ENCODE assay signal across 17 mouse cellular contexts in the genomic region with DNA sequence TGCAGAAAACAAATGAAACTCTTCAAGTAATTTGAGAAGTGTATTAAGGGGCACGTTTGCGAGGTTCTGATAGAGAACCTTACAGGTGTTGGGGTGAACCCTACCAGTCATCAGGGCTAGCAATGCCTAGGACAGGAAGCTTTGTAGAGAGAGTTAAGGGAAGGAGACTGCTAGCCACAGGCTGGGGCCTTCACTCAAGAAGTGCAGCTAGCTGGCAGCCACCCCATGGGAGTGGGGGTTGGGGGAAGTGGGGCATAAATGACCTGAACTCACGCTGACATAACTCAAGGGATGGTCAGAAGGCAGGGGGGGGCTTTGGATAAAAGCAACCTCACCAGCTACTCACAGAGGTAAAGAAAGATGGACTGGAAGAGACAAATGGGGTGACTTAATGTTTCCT.
DNase-seq lines count a peak whose midpoint lies in the region; ATAC-seq and TF ChIP-seq lines count a peak whose summit lies in the region.
"Had no signal": no experiment of that assay in that cellular context is flagged by ENCODE, and none has a peak within 500 bp of the region (broad histone marks: within the 10 kb centered on the region; RNA-seq: fewer than 3 reads in every experiment).

No protein-coding gene starts in this region.

- DNase-seq in midbrain, embryonic 11.5 days (ENCODE audit: low spot score, missing footprints), result peak; percentile 57
- DNase-seq in midbrain, postnatal 0 days (ENCODE audit: low spot score), result no peak
- DNase-seq in liver, result peak; percentile 42
- DNase-seq in left cerebral cortex, adult 11 months (ENCODE audit: low spot score), result no peak
- DNase-seq in frontal cortex, postnatal 25 days (ENCODE audit: low spot score in 2 of 2), result no peak
- DNase-seq: cerebellum, postnatal 25 days; retina, postnatal 1 day; thymus, adult 2 months had no signal

- no peaks in the 10 kb centered on the region for H3K27me3 ChIP-seq in midbrain, embryonic 11.5 days (ENCODE audit: control insufficient read depth, insufficient read depth, low read length)
- H3K27me3 ChIP-seq in midbrain, postnatal 0 days (ENCODE audit: insufficient read depth, low read length), result no peaks in the 10 kb centered on the region
- H3K27me3 ChIP-seq in embryonic facial prominence, embryonic 12.5 days, result no peaks in the 10 kb centered on the region
- H3K27me3 ChIP-seq: forebrain, embryonic 12.5 days; heart, embryonic 15.5 days; hindbrain, embryonic 12.5 days; kidney, embryonic 15.5 days; limb, embryonic 12.5 days; lung, embryonic 15.5 days; midbrain, embryonic 15.5 days had no signal

- no peaks in the 10 kb centered on the region for H3K36me3 ChIP-seq in midbrain, embryonic 11.5 days (ENCODE audit: control insufficient read depth, insufficient read depth, low read length)
- no peaks in the 10 kb centered on the region for H3K36me3 ChIP-seq in midbrain, postnatal 0 days (ENCODE audit: insufficient read depth, low read length)
- no peaks in the 10 kb centered on the region for H3K36me3 ChIP-seq in embryonic facial prominence, embryonic 12.5 days
- H3K36me3 ChIP-seq: forebrain, embryonic 12.5 days; heart, embryonic 15.5 days; hindbrain, embryonic 12.5 days; kidney, embryonic 15.5 days; limb, embryonic 12.5 days; lung, embryonic 15.5 days; midbrain, embryonic 15.5 days had no signal

- no peaks in the 10 kb centered on the region for H3K9me3 ChIP-seq in midbrain, embryonic 11.5 days (ENCODE audit: control insufficient read depth, low read length)
- no peaks in the 10 kb centered on the region for H3K9me3 ChIP-seq in midbrain, postnatal 0 days (ENCODE audit: low read length)
- no peaks in the 10 kb centered on the region for H3K9me3 ChIP-seq in embryonic facial prominence, embryonic 12.5 days
- H3K9me3 ChIP-seq: forebrain, embryonic 12.5 days; heart, embryonic 15.5 days; hindbrain, embryonic 12.5 days; kidney, embryonic 15.5 days; limb, embryonic 12.5 days; lung, embryonic 15.5 days; midbrain, embryonic 15.5 days had no signal

- 79% methylated on average over 3 of the region's 3 CpGs for WGBS in midbrain, embryonic 11.5 days
- WGBS in midbrain, postnatal 0 days, result 85% methylated on average over 3 of the region's 3 CpGs
- WGBS in embryonic facial prominence, embryonic 12.5 days, result 71% methylated on average over 3 of the region's 3 CpGs

- no peak overlapping the region for H3K4me3 ChIP-seq in midbrain, embryonic 11.5 days (ENCODE audit: low read depth, low read length)
- H3K4me3 ChIP-seq in midbrain, postnatal 0 days (ENCODE audit: low read depth, low read length), result no peak overlapping the region
- H3K4me3 ChIP-seq in embryonic facial prominence, embryonic 12.5 days, result no peak overlapping the region
- H3K4me3 ChIP-seq: forebrain, embryonic 12.5 days; heart, embryonic 15.5 days; hindbrain, embryonic 12.5 days; kidney, embryonic 15.5 days; limb, embryonic 12.5 days; lung, embryonic 15.5 days; midbrain, embryonic 15.5 days had no signal

- H3K9ac ChIP-seq in midbrain, embryonic 11.5 days (ENCODE audit: low read length), result no peak overlapping the region
- H3K9ac ChIP-seq in midbrain, postnatal 0 days (replicated peaks; ENCODE audit: low read length, poor library complexity, severe bottlenecking), result no peak overlapping the region
- H3K9ac ChIP-seq in embryonic facial prominence, embryonic 12.5 days, result no peak overlapping the region
- H3K9ac ChIP-seq: forebrain, embryonic 12.5 days; heart, embryonic 15.5 days; hindbrain, embryonic 12.5 days; kidney, embryonic 15.5 days; limb, embryonic 12.5 days; lung, embryonic 15.5 days; midbrain, embryonic 15.5 days had no signal

- H3K27ac ChIP-seq in midbrain, embryonic 11.5 days (ENCODE audit: low read depth, low read length), result no peak overlapping the region
- no peak overlapping the region for H3K27ac ChIP-seq in midbrain, postnatal 0 days (ENCODE audit: low read depth, low read length)
- peak overlapping the region; percentile 72; the same call in 1 of the 2 replicates for H3K27ac ChIP-seq in embryonic facial prominence, embryonic 12.5 days
- H3K27ac ChIP-seq: forebrain, embryonic 12.5 days; heart, embryonic 15.5 days; hindbrain, embryonic 12.5 days; kidney, embryonic 15.5 days; limb, embryonic 12.5 days; lung, embryonic 15.5 days; midbrain, embryonic 15.5 days had no signal

- H3K4me1 ChIP-seq in midbrain, embryonic 11.5 days (ENCODE audit: control insufficient read depth, insufficient read depth, low read length), result no peaks in the 10 kb centered on the region
- no peaks in the 10 kb centered on the region for H3K4me1 ChIP-seq in midbrain, postnatal 0 days (ENCODE audit: insufficient read depth, low read length)
- peaks cover 20% of the 10 kb centered on the region for H3K4me1 ChIP-seq in embryonic facial prominence, embryonic 12.5 days
- H3K4me1 ChIP-seq: forebrain, embryonic 12.5 days; lung, embryonic 15.5 days; midbrain, embryonic 15.5 days had no signal

- no peak overlapping the region for H3K4me2 ChIP-seq in midbrain, embryonic 11.5 days
- H3K4me2 ChIP-seq in midbrain, postnatal 0 days (ENCODE audit: low read depth, low read length, poor library complexity, severe bottlenecking), result no peak overlapping the region
- no peak overlapping the region for H3K4me2 ChIP-seq in embryonic facial prominence, embryonic 12.5 days (replicated peaks)
- H3K4me2 ChIP-seq: forebrain, embryonic 12.5 days; heart, embryonic 15.5 days; hindbrain, embryonic 12.5 days; limb, embryonic 12.5 days; lung, embryonic 15.5 days; midbrain, embryonic 15.5 days had no signal

- TF ChIP-seq CTCF in midbrain, postnatal 0 days (IDR thresholded peaks at IDR 0.05), result no peak

- ATAC-seq in midbrain, embryonic 11.5 days (ENCODE audit: low FRiP score), result no peak
- ATAC-seq in midbrain, postnatal 0 days (ENCODE audit: low FRiP score), result no peak
- ATAC-seq in embryonic facial prominence, embryonic 12.5 days (ENCODE audit: insufficient number of reproducible peaks, insufficient read depth, low FRiP score, low TSS enrichment), result no peak
- peak; percentile 23; the same call in 1 of the 2 replicates for ATAC-seq in megakaryocyte-erythroid progenitor cell, adult 5-6 weeks (replicated peaks; ENCODE audit: low FRiP score, low TSS enrichment, poor library complexity, severe bottlenecking)
- ATAC-seq: midbrain, embryonic 15.5 days had no signal

Comparison
In these comparisons a context has a peak if more than half of its experiments do, and no peak if none do; other contexts are left out.
1. DNase-seq: peak in midbrain, embryonic 11.5 days (single experiment) and liver (single experiment); none in midbrain, postnatal 0 days (single experiment), left cerebral cortex, adult 11 months (single experiment) and frontal cortex, postnatal 25 days (0 of 2).